Mouse (Mus musculus): Measurements from ENCODE around the gene Anks6.

- TF ChIP-seq CTCF (IDR thresholded peaks at IDR 0.05; ENCODE audit: borderline replicate concordance, control insufficient read depth, extremely low read depth, insufficient read depth, low read length, poor library complexity) (no peak), POLR2A (IDR thresholded peaks at IDR 0.05; ENCODE audit: control insufficient read depth, extremely low read depth, insufficient read depth, low read length, poor library complexity) (no peak)
These were observed 1.6 kb downstream of the Anks6 start for GRCm38 (mm10) chr4:47055570-47056080.

Measured in thymus, adult 2 months (tissue).